Mouse (Mus musculus) G1E (cell line): ENCODE results near the gene Nmi.

ENCODE experiments used
- CTCF ChIP-seq: IDR thresholded peaks from 2 replicates; pipeline ENCODE4 v1.5.1; 2012; ENCODE audit warnings: low read depth, low read length, inconsistent platforms, mixed read lengths
- GATA1 ChIP-seq: IDR thresholded peaks from 2 replicates; pipeline ENCODE4 v1.6.1; 2012; ENCODE audit warnings: borderline replicate concordance, low read length, inconsistent platforms, mixed read lengths
- POLR2AphosphoS5 ChIP-seq: IDR thresholded peaks from 2 replicates; pipeline ENCODE4 v1.6.1; 2012; ENCODE audit warnings: low read depth, low read length, inconsistent platforms; ENCODE audit not compliant: insufficient replicate concordance
- TAL1 ChIP-seq: conservative IDR thresholded peaks from 2 replicates; pipeline ENCODE4 v1.6.1; 2012; ENCODE audit warnings: low read depth, low read length, inconsistent platforms, mixed read lengths

- no peak for TF ChIP-seq CTCF
- no peak for TF ChIP-seq TAL1
- TF ChIP-seq GATA1: no peak
- TF ChIP-seq POLR2AphosphoS5: no peak
Measured at GRCm38 (mm10) chr2:51989559-51989958, 16.3 kb upstream of the Nmi start.
